Mouse (Mus musculus) monocyte, adult 59 days (primary cell): Measurements from ENCODE around the gene Glipr1l3. TPM values are rescaled to one million over a fixed set of nuclear protein-coding genes. Genes with fewer than 3 reads are reported as not detected.

ENCODE experiments used
- total RNA-seq, 2 experiments: library from RNA; stranded (reverse); gene quantifications; one replicate each; pipeline ENCODE4 v1.2.4; 2023

The Glipr1l3 gene
- total RNA-seq, result not detected

GRCm38 (mm10) chr10:112159882-112160560 is at the start of gene Glipr1l3:
Gene Glipr1l3, minus strand, starts transcription at chr10:112160327.

DNA sequence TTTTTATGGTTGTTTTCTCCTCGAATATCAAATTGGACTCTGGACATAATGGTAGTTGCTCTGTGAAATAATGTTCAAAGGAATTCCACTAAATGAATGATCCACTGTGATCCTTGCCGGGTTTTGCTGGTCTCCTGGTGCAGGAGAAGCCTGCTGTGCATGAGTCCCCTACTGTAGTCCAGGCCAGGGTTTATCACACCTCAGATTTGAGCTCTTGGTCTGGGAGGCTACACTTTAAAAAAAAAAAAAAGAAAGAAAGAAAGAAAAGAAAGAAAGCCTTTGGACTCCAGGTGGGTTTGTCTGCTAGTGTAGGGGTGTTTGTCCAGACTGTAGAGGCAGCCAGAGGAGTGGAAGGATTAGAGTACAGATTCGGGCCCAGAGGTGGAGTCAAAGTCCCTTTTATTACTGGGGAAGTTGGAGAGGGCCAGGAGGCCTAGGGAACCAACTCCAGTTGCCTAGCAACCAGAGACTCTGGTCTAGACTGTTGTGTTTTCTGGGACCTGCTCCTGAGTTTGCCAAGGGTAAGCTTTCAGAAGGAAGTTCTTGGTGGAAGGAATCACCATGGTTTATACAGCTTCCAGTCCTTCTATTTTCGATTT is 3.1 kb upstream of the Glipr1l3 start, which contains the start of gene Caps2:
Gene Caps2 (plus strand): TSS at position 454 of the 599 bp plus-strand sequence.

Other genes starting within 250 kb of the Glipr1l3 start
- gene Krr1, start 187.7 kb downstream of the Glipr1l3 start, total RNA-seq, result 10 to 100 TPM; 29.6 to 33.3 TPM
- gene Glipr1, start 157.7 kb downstream of the Glipr1l3 start, total RNA-seq, result 100 to 1,000 TPM; 137 to 164 TPM
- not detected for gene Glipr1l1, start 100.1 kb downstream of the Glipr1l3 start, total RNA-seq
- gene Glipr1l2, start 77.0 kb downstream of the Glipr1l3 start, total RNA-seq, result not detected
- gene Caps2, start 3.3 kb upstream of the Glipr1l3 start, total RNA-seq, result not detected
- gene Kcnc2, start 110.8 kb upstream of the Glipr1l3 start, total RNA-seq, result not detected